8 mouse cellular contexts compared by ENCODE assay signal in the genomic region with DNA sequence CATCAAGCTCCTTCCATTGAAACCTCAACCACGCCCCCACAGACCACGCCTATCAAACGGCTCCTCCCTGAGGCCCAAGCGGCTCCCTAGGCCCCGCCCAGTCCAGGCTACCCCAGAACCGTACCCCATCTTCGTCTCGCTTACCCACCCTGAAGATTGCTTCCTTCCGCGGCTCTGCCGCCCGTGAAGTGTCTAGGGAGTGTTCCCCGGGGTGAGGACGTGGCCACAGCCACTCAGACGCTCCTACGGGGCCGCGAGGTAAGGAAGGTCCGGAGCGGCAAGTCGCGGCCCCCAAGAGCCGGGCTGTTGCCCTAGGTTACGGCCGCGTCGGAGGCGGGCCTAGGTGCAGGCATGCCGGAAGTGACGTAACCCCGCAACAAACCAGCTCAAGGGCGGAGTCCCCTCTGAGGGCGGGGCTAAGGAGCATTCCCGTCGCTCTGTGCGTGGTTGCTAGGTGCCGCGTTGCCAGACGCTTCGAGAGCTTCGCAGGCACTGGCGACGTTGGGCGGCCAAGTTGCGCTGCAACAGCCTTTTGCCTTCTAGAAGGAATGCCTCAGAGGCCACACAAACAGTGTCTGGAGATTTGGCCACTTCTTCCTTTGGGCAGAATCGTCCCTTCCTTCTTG. TPM values are rescaled to one million over a fixed set of nuclear protein-coding genes. Genes with fewer than 3 reads are reported as not detected.
DNase-seq lines count a peak whose midpoint lies in the region; ATAC-seq lines count a peak whose summit lies in the region.

Gene 1700030J22Rik (minus strand): TSS at position 329 of the 626 bp plus-strand sequence.

- H3K4me1 ChIP-seq in lung, embryonic 16.5 days (replicated peaks; ENCODE audit: control insufficient read depth, insufficient read depth, low read length) = peaks cover 10% of the 10 kb centered on the region; the same call in 1 of the 2 replicates

- H3K4me2 ChIP-seq in lung, embryonic 16.5 days (ENCODE audit: low read depth, low read length) = peak within 1 kb of the TSS; percentile 79

- H3K9ac ChIP-seq in lung, embryonic 16.5 days (ENCODE audit: low read length) = peak within 1 kb of the TSS; percentile 62

- no peaks in the 10 kb centered on the region; the same call in 1 of the 2 replicates for H3K36me3 ChIP-seq in lung, embryonic 16.5 days (ENCODE audit: control insufficient read depth, insufficient read depth, low read length)

- no peaks in the 10 kb centered on the region for H3K9me3 ChIP-seq in lung, embryonic 16.5 days (ENCODE audit: control insufficient read depth, low read length)

- WGBS in lung, embryonic 16.5 days = under 1% methylated on average over 43 of the region's 46 CpGs

- peak within 1 kb of the TSS; percentile 61; the same call in 1 of the 2 replicates for H3K27ac ChIP-seq in lung, embryonic 16.5 days (ENCODE audit: low read length)

- H3K27me3 ChIP-seq in lung, embryonic 16.5 days (ENCODE audit: control insufficient read depth, insufficient read depth, low read depth, low read length) = no peaks in the 10 kb centered on the region

- DNase-seq in MEL-GATA-1-ER (ENCODE audit: extremely low read depth, low read depth) = peak; percentile 87
- DNase-seq in cerebellum, adult 8-10 months = peak; percentile 97
- DNase-seq in forelimb bud, embryonic 11.5 days (ENCODE audit: low read depth, low spot score) = peak; percentile 98
- DNase-seq in layer of hippocampus, adult 9-10 months (ENCODE audit: low spot score) = peak; percentile 95
- peak; percentile 90 for DNase-seq in ovary, postnatal 10 days (ENCODE audit: low spot score)
- peak; percentile 97 to 98 for DNase-seq in thymus, postnatal 10 days (ENCODE audit: low spot score in 2 of 2)

- peak; percentile 90 to 94 for ATAC-seq in hematopoietic stem cell, adult 5-6 weeks (replicated peaks in 1 of 2; ENCODE audit: insufficient read depth in 1 of 2, low FRiP score in 2 of 2, low TSS enrichment in 1 of 2, low read depth in 1 of 2, poor library complexity in 2 of 2, severe bottlenecking in 2 of 2)
- ATAC-seq in lung, embryonic 16.5 days (ENCODE audit: low read depth) = peak; percentile 99

- H3K4me3 ChIP-seq in lung, embryonic 16.5 days (ENCODE audit: low read length) = peak within 1 kb of the TSS; percentile 72

RNA-seq across cellular contexts. Expression of gene 1700030J22Rik, which starts in this region (rescaled TPM):
- 0.55 TPM in 1 of 2 replicates, not detected in the other for total RNA-seq in hematopoietic stem cell, adult 5-6 weeks (2017)
- 3.4 TPM in 2 replicates for polyA plus RNA-seq in lung, embryonic 16.5 days (2015; fragmentation: Nextera tagmentation; extraction: Ambion mirVana)

Comparison
In these comparisons a context has a peak if more than half of its experiments do, and no peak if none do; other contexts are left out.
1. Peak in every context shown above with its lines: DNase-seq, ATAC-seq, H3K4me3 ChIP-seq and H3K27ac ChIP-seq.
2. Peak in ATAC-seq in hematopoietic stem cell, adult 5-6 weeks; RNA of the gene not detected or under 1 TPM.